Mouse (Mus musculus) limb, embryonic 14.5 days (tissue): ENCODE measurements around the gene Cnot4. TPM values are rescaled to one million over a fixed set of nuclear protein-coding genes. Genes with fewer than 3 reads are reported as not detected.

Source experiments
- ATAC-seq: fragments of 200-750 bp; cut with Nextera tagmentation; 2 replicates; pipeline ENCODE4 v1.8.0; 2017; ENCODE audit warnings: low read depth, moderate number of reproducible peaks, moderate TSS enrichment; ENCODE audit not compliant: low FRiP score
- DNase-seq: peaks from one replicate; pipeline ENCODE4 v3.0.0-alpha.2; 2015; ENCODE audit warnings: low spot score
- H3K27ac ChIP-seq: fragments of 300-500 bp; sonication (generic); replicated peaks from 2 replicates; pipeline ENCODE4 v1.5.1; 2014; ENCODE audit warnings: low read depth, mild to moderate bottlenecking, low read length, moderate library complexity, mixed read lengths
- H3K27me3 ChIP-seq: fragments of 300-500 bp; sonication (generic); 2 replicates; pipeline ENCODE4 v1.6.1; 2014; ENCODE audit warnings: low read length, mixed read lengths; ENCODE audit not compliant: control insufficient read depth, insufficient read depth
- H3K36me3 ChIP-seq: fragments of 300-500 bp; sonication (generic); 2 replicates; pipeline ENCODE4 v1.6.1; 2014; ENCODE audit warnings: mild to moderate bottlenecking, low read length, moderate library complexity, mixed read lengths; ENCODE audit not compliant: control insufficient read depth, insufficient read depth
- H3K4me1 ChIP-seq: fragments of 300-500 bp; sonication (generic); 2 replicates; pipeline ENCODE4 v1.6.1; 2014; ENCODE audit warnings: antibody characterized with exemption, low read length, mixed read lengths; ENCODE audit not compliant: control insufficient read depth, insufficient read depth
- H3K4me2 ChIP-seq: fragments of 300-500 bp; sonication (generic); replicated peaks from 2 replicates; pipeline ENCODE4 v1.6.1; 2014; ENCODE audit warnings: low read depth, mild to moderate bottlenecking, low read length, moderate library complexity; ENCODE audit not compliant: severe bottlenecking
- H3K4me3 ChIP-seq: fragments of 300-500 bp; sonication (generic); replicated peaks from 2 replicates; pipeline ENCODE4 v1.5.1; 2014; ENCODE audit warnings: low read length
- H3K9ac ChIP-seq: fragments of 300-500 bp; sonication (generic); 2 replicates; pipeline ENCODE4 v1.6.1; 2014; ENCODE audit warnings: mild to moderate bottlenecking, low read depth, low read length, moderate library complexity; ENCODE audit not compliant: severe bottlenecking
- H3K9me3 ChIP-seq: fragments of 300-500 bp; sonication (generic); 2 replicates; pipeline ENCODE4 v1.6.1; 2016; ENCODE audit warnings: low read length; ENCODE audit not compliant: control insufficient read depth
- POLR2A ChIP-seq: fragments of 200-500 bp; IDR thresholded peaks from 2 replicates; pipeline ENCODE4 v1.8.0; 2012; ENCODE audit warnings: inconsistent platforms, mild to moderate bottlenecking, moderate library complexity, borderline replicate concordance; ENCODE audit not compliant: insufficient read depth, insufficient read length; ENCODE audit errors: extremely low read depth
- whole genome bisulfite sequencing: fragments of 180-500 bp; shearing (Covaris S2); extraction: QIAGEN DNeasy Blood & Tissue Kit; methylation state at CpG from one replicate; pipeline ENCODE4 v1.1.7; 2014; 5-methylcytosine and 5-hydroxymethylcytosine counted together
- polyA plus RNA-seq, 2 experiments: library from polyadenylated mRNA; depleted of rRNA in 1 of 2; stranded (reverse) in 1 of 2; unstranded in 1 of 2; fragments of >200 nt; fragmentation: Nextera tagmentation in 1 of 2; extraction: Ambion mirVana in 1 of 2; gene quantifications; 2 replicates each; pipeline versions ENCODE4 v1.2.1 to v1.2.3; 2012 to 2014

The Cnot4 gene
- polyA plus RNA-seq, 2 experiments = 22.6 to 29.0 TPM

GRCm38 (mm10) chr6:34979291-34979690 is 154.2 kb downstream of the Cnot4 start:
- Histone ChIP-seq H3K4me1 (0 out of 2 replicates have a peak, but pooled peaks cover 2% of the 10 kb centered on the region), H3K9ac (no peak overlapping the region), H3K27ac (no peak overlapping the region), H3K27me3 (no peaks in the 10 kb centered on the region), H3K4me2 (no peak overlapping the region), H3K4me3 (no peak overlapping the region), H3K9me3 (no peaks in the 10 kb centered on the region), H3K36me3 (no peaks in the 10 kb centered on the region)
- ATAC-seq (no peak), DNase-seq (no peak)
- WGBS = 75% methylated on average over 3 of the region's 3 CpGs
- TF ChIP-seq POLR2A = no peak

Other genes with a start within 250 kb of the Cnot4 start
- gene Wdr91, start 222.8 kb downstream of the Cnot4 start, polyA plus RNA-seq (2012; rRNA removed) = 22.2 TPM in 2 replicates
- 9.6 and 11.3 TPM in 2 replicates for gene Wdr91, start 222.8 kb downstream of the Cnot4 start, polyA plus RNA-seq (2014; fragmentation: Nextera tagmentation; extraction: Ambion mirVana)
- gene Stra8, start 213.6 kb downstream of the Cnot4 start, polyA plus RNA-seq (2012; rRNA removed) = 0.05 TPM in 1 of 2 replicates, not detected in the other
- not detected in 2 replicates for gene Stra8, start 213.6 kb downstream of the Cnot4 start, polyA plus RNA-seq (2014; fragmentation: Nextera tagmentation; extraction: Ambion mirVana)
- 1.9 and 2.1 TPM in 2 replicates for gene Slc23a4, start 145.3 kb downstream of the Cnot4 start, polyA plus RNA-seq (2012; rRNA removed)
- gene Slc23a4, start 145.3 kb downstream of the Cnot4 start, polyA plus RNA-seq (2014; fragmentation: Nextera tagmentation; extraction: Ambion mirVana) = 0.44 and 0.73 TPM in 2 replicates
- gene Nup205, start 43.7 kb upstream of the Cnot4 start, polyA plus RNA-seq (2012; rRNA removed) = 48.4 and 51.1 TPM in 2 replicates
- gene Nup205, start 43.7 kb upstream of the Cnot4 start, polyA plus RNA-seq (2014; fragmentation: Nextera tagmentation; extraction: Ambion mirVana) = 38.7 and 40.8 TPM in 2 replicates
- gene Slc13a4, start 174.4 kb upstream of the Cnot4 start, polyA plus RNA-seq (2012; rRNA removed) = 0.33 and 0.42 TPM in 2 replicates
- gene Slc13a4, start 174.4 kb upstream of the Cnot4 start, polyA plus RNA-seq (2014; fragmentation: Nextera tagmentation; extraction: Ambion mirVana) = 0.22 and 0.30 TPM in 2 replicates
- gene Fam180a, start 192.4 kb upstream of the Cnot4 start, polyA plus RNA-seq (2012; rRNA removed) = 2.5 and 3.5 TPM in 2 replicates
- 5.1 and 6.0 TPM in 2 replicates for gene Fam180a, start 192.4 kb upstream of the Cnot4 start, polyA plus RNA-seq (2014; fragmentation: Nextera tagmentation; extraction: Ambion mirVana)